Mouse (Mus musculus) urinary bladder, postnatal 36 days (tissue): ENCODE data around the gene Tet1.
A peak's percentile ranks its signal among the peaks of the same experiment; 100 is the strongest.
"Not testable (repeated sequence)": the region's sequence is repeated elsewhere in the genome, so short reads cannot be mapped to it uniquely, and the experiment has no call there.

Experiments
- DNase-seq, 2 experiments: peaks; one replicate each; pipeline ENCODE4 v3.0.0; 2022; ENCODE audit warnings: low spot score in 2 of 2, mixed read lengths in 1 of 2

Gene Tet1

DNA sequence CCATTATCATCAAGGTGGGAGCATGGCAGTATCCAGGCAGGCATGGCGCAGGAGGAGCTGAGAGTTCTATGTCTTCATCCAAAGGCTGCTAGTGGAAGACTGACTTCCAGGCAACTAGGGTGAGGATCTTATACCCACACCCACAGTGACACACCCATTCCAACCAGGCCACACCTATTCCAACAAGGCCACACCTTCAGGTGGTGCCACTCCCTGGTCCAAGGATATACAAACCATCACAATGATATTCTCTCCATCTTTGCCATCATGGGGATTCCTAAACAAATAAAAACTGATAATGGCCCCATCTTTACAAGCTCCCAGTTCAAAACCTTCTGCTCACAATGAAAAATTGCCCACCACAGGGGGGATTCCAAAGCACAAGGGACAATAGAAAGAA, at the start of gene Tet1:
TSS of gene Tet1 (minus strand) at position 101 of the 400 bp plus-strand sequence.
- DNase-seq, result not testable (repeated sequence)

DNA sequence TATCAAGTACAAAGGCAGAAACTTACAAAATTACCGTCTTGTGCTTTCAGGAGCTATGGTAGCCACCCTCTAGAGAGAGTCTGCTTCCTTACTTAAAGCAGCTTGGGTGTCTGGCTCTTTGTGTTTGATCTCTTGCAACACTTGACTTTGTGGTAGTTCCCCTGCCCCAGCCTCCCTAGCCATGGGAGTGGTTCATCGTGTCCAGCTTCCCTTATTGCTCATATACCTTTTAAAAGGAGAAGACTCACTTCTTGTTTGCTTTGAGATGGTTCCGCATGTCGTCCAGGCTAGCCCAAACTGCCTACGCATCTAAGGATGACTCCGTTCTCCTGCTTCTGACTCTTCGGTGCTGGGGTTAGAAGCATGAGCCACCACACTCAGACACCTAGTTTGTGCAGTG, 39.8 kb upstream of the Tet1 start:
- DNase-seq, result no peak

- DNase-seq, result peak; percentile 61 to 64
These were observed 38.1 kb upstream of the Tet1 start, which contains the start of gene Dna2 for GRCm38 (mm10) chr10:62946738-62947471. TSS of gene Dna2 (plus strand) at chr10:62947026.

- no peak for DNase-seq
These were observed 36.3 kb upstream of the Tet1 start for GRCm38 (mm10) chr10:62944975-62945580.

- no peak for DNase-seq
These were observed 23.6 kb upstream of the Tet1 start for GRCm38 (mm10) chr10:62932381-62932780.

- DNase-seq, result no peak
These were observed 15.4 kb upstream of the Tet1 start for GRCm38 (mm10) chr10:62924096-62924635.

- DNase-seq, result no peak
These were observed 12.0 kb upstream of the Tet1 start for GRCm38 (mm10) chr10:62920766-62921156.

GRCm38 (mm10) chr10:62919925-62920765, 11.3 kb upstream of the Tet1 start, which contains the start of gene Slc25a16:
TSS of gene Slc25a16 (plus strand) at chr10:62920633.
- DNase-seq, result peak; percentile 90 to 91

GRCm38 (mm10) chr10:62918985-62919384, 10.2 kb upstream of the Tet1 start:
- no peak for DNase-seq

- no peak for DNase-seq
These were observed 2.3 kb upstream of the Tet1 start for GRCm38 (mm10) chr10:62911120-62911519.

DNA sequence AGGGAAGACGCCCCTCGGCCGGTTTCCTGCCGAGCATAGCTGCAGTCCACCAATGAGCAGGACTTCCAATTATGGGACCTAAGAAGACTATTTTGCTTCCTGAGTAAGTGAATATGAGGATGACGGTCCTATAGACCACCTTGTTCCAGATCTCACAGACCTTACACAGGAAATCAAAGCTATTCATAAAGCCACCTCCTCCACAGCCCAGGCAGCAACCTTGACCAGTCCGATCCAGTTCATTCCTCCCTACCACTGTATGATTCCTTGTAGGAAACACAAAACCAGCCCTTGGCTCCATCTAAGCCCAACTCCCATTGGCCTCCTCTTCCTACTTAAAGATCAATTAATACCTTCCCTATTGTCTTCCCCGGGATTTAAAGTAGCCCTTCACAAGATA, 2.5 kb downstream of the Tet1 start:
- DNase-seq, result no peak

DNA sequence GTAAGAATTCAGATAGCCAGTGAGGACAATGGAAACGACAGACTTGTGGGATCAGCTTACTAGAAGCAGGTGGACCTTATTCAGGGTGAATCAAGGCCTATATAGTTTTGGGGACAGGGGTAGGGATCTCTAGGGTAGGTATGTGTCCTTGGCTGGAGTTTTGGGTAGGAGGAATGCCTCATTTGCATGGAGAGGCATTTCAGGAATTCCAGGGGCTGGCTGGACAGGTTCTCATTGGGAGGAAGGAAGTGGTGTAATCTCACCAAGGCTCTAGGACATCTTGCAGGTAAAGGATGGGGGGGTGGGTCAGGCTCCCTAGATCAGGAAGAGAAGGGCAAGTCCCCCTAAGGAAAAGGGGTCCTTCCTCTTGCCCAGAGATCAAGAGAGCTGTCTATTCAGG, 6.0 kb downstream of the Tet1 start:
- no peak for DNase-seq

DNA sequence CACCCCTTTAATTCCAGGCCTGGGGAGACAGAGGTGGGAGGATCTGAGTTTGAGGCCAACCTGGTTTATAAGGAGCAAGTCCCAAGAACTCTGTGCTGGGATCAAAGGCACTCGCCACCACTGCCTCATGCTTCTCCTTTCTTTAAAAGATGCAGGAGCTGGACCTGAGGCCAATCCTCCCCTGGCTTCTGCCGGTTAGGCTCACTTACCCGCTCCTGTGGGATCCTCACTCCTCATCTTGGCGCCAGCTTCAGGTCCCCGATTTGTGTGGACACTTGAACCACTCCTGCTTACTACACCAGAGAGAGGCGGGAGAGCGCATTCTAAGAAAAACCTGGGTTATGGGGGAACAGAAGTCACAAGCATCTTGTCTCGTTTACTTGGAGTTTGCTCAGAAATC, 7.0 kb downstream of the Tet1 start:
- no peak for DNase-seq

- no peak for DNase-seq
These were observed 8.7 kb downstream of the Tet1 start for GRCm38 (mm10) chr10:62900144-62900543.

DNA sequence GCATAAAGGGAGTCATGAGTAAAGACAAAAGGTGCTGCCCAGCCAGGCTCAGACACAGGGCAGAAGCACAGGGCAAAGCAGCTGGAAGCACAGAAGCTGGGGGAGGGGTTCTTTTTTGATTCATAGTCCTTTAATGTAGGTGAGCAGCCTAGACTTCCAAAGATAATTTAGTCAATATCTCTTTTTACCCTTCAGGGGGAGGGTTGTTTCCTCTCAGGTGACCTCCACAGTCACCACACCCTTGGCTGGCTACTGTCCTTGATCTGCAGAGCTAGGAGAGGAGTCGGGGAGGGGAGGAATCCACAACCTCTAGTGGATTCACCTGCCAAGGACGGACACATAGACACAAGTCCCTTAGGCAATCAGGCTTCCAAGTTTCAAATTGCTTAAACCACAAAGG, 10.7 kb downstream of the Tet1 start:
- no peak for DNase-seq

DNA sequence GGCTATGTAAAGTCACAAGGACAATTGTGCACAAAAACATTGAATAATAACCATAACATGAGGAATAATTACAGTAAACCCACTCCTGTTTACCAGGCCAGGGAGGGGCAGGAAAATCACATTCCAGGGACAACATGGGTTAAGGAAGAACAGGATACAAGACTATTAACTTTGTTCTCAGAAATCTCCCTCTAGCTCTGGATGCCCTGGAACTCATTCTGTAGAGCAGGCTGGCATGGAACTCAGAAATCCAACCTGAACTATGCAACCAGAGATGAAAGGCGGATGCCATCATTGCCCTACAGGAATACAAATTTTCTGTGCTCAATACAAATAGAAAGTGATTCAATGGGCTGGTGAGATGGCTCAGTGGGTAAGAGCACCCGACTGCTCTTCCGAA, 11.4 kb downstream of the Tet1 start:
- DNase-seq, result no peak

DNA sequence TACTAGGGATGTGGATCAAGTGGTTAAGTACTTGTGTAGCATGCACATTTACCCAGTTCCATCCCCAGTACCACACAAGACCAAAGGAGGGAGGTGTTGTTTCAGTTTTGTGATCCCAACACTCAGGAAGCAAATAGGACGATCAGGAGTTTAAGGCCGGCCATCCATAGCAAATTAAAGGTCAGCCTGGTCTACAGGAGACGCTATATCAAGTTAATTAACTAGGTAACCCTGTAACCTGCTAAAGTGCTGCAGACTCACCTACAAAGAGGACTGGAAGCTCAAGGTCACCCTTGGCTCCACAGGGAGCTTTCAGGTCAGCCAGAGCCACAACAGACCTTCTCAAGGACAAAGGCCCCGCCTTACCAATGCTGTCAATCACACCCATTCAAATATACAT, 12.0 kb downstream of the Tet1 start:
- DNase-seq, result no peak

GRCm38 (mm10) chr10:62896035-62896434, 12.8 kb downstream of the Tet1 start:
- no peak for DNase-seq

DNA sequence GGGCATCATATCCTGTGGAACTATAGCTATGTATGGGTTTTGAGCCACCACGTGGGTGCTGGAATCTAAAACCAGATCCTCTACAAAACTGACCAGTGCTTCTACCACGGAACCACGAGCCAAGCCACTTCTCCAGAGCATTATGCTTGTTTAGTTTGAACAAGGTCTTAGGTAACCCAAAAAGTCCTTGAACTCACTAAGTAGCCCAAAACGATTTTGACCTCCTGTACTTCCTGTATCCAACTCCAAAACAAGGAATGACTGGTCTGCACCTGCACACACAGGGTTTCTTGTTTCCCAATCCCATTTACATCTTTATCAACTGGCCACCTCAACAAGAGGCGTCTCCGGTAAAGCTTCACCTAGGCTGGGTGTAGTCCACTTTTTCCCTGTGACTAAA, 13.4 kb downstream of the Tet1 start:
- no peak for DNase-seq

- no peak for DNase-seq
These were observed 14.3 kb downstream of the Tet1 start for GRCm38 (mm10) chr10:62894447-62894846.

DNA sequence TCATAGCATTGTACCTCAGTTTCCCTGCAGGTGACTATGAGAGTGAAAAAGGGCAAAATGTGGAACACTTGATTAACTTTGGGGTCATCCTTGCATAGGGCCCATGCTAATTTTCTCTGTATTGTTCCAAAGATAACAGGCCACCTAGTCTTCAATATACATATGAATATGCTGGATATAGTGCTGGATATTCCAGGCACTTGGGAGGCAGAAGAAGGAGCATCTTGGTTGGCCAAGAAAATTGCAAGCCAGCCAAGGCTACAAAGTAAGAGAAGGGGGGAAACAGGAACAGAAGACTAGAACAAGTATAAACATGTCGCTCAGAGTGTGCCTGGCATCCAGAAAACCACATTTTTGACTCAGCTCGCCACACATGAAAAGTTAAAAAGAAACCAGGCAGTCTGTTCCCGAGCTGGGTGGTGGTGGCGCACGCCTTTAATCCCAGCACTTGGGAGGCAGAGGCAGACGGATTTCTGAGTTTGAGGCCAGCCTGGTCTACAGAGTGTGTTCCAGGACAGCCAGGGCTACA, 15.4 kb downstream of the Tet1 start:
- DNase-seq, result no peak
